Mouse (Mus musculus): ENCODE measurements at regions not wholly inside any gene's neighbourhood (a gene's known extent, or its start where the extent isn't known, plus 50 kb on each side); places are given as distances from the start of the nearest gene placed in this dataset.
A peak's percentile ranks its signal among the peaks of the same experiment; 100 is the strongest.

GRCm38 (mm10) chr16:44633059-44633667 lies 74.5 kb upstream of the Boc start:
- Histone ChIP-seq H3K9ac (ENCODE audit: low read length) (no peak overlapping the region), H3K27me3 (ENCODE audit: control insufficient read depth, insufficient read depth, low read length) (no peaks in the 10 kb centered on the region), H3K4me2 (ENCODE audit: low read depth, low read length, severe bottlenecking) (no peak overlapping the region), H3K27ac (ENCODE audit: low read depth, low read length) (no peak overlapping the region), H3K36me3 (ENCODE audit: control insufficient read depth, insufficient read depth, low read length) (no peaks in the 10 kb centered on the region), H3K9me3 (ENCODE audit: control insufficient read depth, low read length) (no peaks in the 10 kb centered on the region), H3K4me3 (ENCODE audit: low read depth, low read length) (no peak overlapping the region), H3K4me1 (replicated peaks; ENCODE audit: control insufficient read depth, insufficient read depth, low read length) (peaks cover 4% of the 10 kb centered on the region; the same call in 1 of the 2 replicates)
- ATAC-seq (replicated peaks; ENCODE audit: low FRiP score) (peak; percentile 57; the same call in 1 of the 2 replicates), DNase-seq (ENCODE audit: low spot score) (no peak)
- WGBS, result 55% methylated on average over 9 of the region's 9 CpGs

- H3K9me3 ChIP-seq (ENCODE audit: control insufficient read depth, low read length), result no peaks in the 10 kb centered on the region
- no peaks in the 10 kb centered on the region for H3K36me3 ChIP-seq (ENCODE audit: control insufficient read depth, insufficient read depth, low read length)
- WGBS, result 36% methylated on average over 9 of the region's 9 CpGs
- H3K4me1 ChIP-seq (replicated peaks; ENCODE audit: control insufficient read depth, insufficient read depth, low read length), result peaks cover 4% of the 10 kb centered on the region; the same call in 1 of the 2 replicates
- no peaks in the 10 kb centered on the region for H3K27me3 ChIP-seq (ENCODE audit: control insufficient read depth, insufficient read depth, low read length)
- no peak overlapping the region for H3K9ac ChIP-seq (ENCODE audit: low read length)
- no peak overlapping the region for H3K4me3 ChIP-seq (ENCODE audit: low read depth, low read length)
- peak overlapping the region; percentile 51; the same call in 1 of the 2 replicates for H3K27ac ChIP-seq (ENCODE audit: low read depth, low read length)
- DNase-seq (ENCODE audit: low spot score) (peak; percentile 56), ATAC-seq (replicated peaks; ENCODE audit: low FRiP score) (peak; percentile 72; the same call in 1 of the 2 replicates)
- H3K4me2 ChIP-seq (ENCODE audit: low read depth, low read length, severe bottlenecking), result no peak overlapping the region
Measured at GRCm38 (mm10) chr16:44632330-44633058, 73.8 kb upstream of the Boc start.

GRCm38 (mm10) chr16:44631357-44632053 lies 72.8 kb upstream of the Boc start:
- ATAC-seq (replicated peaks; ENCODE audit: low FRiP score), result no peak
- DNase-seq (ENCODE audit: low spot score), result no peak

GRCm38 (mm10) chr16:44630861-44631260 lies 72.2 kb upstream of the Boc start:
- 89% methylated on average over 9 of the region's 9 CpGs for WGBS
- Histone ChIP-seq H3K4me2 (ENCODE audit: low read depth, low read length, severe bottlenecking) (no peak overlapping the region), H3K4me1 (replicated peaks; ENCODE audit: control insufficient read depth, insufficient read depth, low read length) (peaks cover 4% of the 10 kb centered on the region; the same call in 1 of the 2 replicates), H3K36me3 (ENCODE audit: control insufficient read depth, insufficient read depth, low read length) (no peaks in the 10 kb centered on the region), H3K27me3 (ENCODE audit: control insufficient read depth, insufficient read depth, low read length) (no peaks in the 10 kb centered on the region), H3K9ac (ENCODE audit: low read length) (no peak overlapping the region), H3K9me3 (ENCODE audit: control insufficient read depth, low read length) (no peaks in the 10 kb centered on the region), H3K27ac (ENCODE audit: low read depth, low read length) (no peak overlapping the region), H3K4me3 (ENCODE audit: low read depth, low read length) (no peak overlapping the region)
- DNase-seq (ENCODE audit: low spot score) (no peak), ATAC-seq (replicated peaks; ENCODE audit: low FRiP score) (no peak)

More at GRCm38 (mm10) chr16:44631357-44632053, 72.8 kb upstream of the Boc start:
- Histone ChIP-seq H3K27me3 (ENCODE audit: control insufficient read depth, insufficient read depth, low read length) (no peaks in the 10 kb centered on the region), H3K9ac (ENCODE audit: low read length) (no peak overlapping the region), H3K27ac (ENCODE audit: low read depth, low read length) (peak overlapping the region; percentile 51; the same call in 1 of the 2 replicates), H3K4me3 (ENCODE audit: low read depth, low read length) (no peak overlapping the region), H3K4me1 (replicated peaks; ENCODE audit: control insufficient read depth, insufficient read depth, low read length) (peaks cover 4% of the 10 kb centered on the region; the same call in 1 of the 2 replicates), H3K36me3 (ENCODE audit: control insufficient read depth, insufficient read depth, low read length) (no peaks in the 10 kb centered on the region), H3K4me2 (ENCODE audit: low read depth, low read length, severe bottlenecking) (no peak overlapping the region), H3K9me3 (ENCODE audit: control insufficient read depth, low read length) (no peaks in the 10 kb centered on the region)
- WGBS, result 82% methylated on average over 4 of the region's 4 CpGs

- H3K4me3 ChIP-seq (ENCODE audit: low read depth, low read length), result no peak overlapping the region
- ATAC-seq (replicated peaks; ENCODE audit: low FRiP score), result no peak
- peaks cover 4% of the 10 kb centered on the region; the same call in 1 of the 2 replicates for H3K4me1 ChIP-seq (replicated peaks; ENCODE audit: control insufficient read depth, insufficient read depth, low read length)
- no peak overlapping the region for H3K4me2 ChIP-seq (ENCODE audit: low read depth, low read length, severe bottlenecking)
- no peaks in the 10 kb centered on the region for H3K9me3 ChIP-seq (ENCODE audit: control insufficient read depth, low read length)
- no peaks in the 10 kb centered on the region for H3K36me3 ChIP-seq (ENCODE audit: control insufficient read depth, insufficient read depth, low read length)
- no peak overlapping the region for H3K27ac ChIP-seq (ENCODE audit: low read depth, low read length)
- H3K9ac ChIP-seq (ENCODE audit: low read length), result no peak overlapping the region
- 84% methylated on average over 9 of the region's 9 CpGs for WGBS
- H3K27me3 ChIP-seq (ENCODE audit: control insufficient read depth, insufficient read depth, low read length), result no peaks in the 10 kb centered on the region
- DNase-seq (ENCODE audit: low spot score), result no peak
Measured at GRCm38 (mm10) chr16:44630426-44630825, 71.7 kb upstream of the Boc start.

- no peak overlapping the region for H3K27ac ChIP-seq (ENCODE audit: low read depth, low read length)
- H3K4me2 ChIP-seq (ENCODE audit: low read depth, low read length, severe bottlenecking), result no peak overlapping the region
- H3K36me3 ChIP-seq (ENCODE audit: control insufficient read depth, insufficient read depth, low read length), result no peaks in the 10 kb centered on the region
- H3K4me3 ChIP-seq (ENCODE audit: low read depth, low read length), result no peak overlapping the region
- no peak overlapping the region for H3K9ac ChIP-seq (ENCODE audit: low read length)
- 78% methylated on average over 8 of the region's 8 CpGs for WGBS
- H3K9me3 ChIP-seq (ENCODE audit: control insufficient read depth, low read length), result no peaks in the 10 kb centered on the region
- H3K4me1 ChIP-seq (replicated peaks; ENCODE audit: control insufficient read depth, insufficient read depth, low read length), result peaks cover 4% of the 10 kb centered on the region; the same call in 1 of the 2 replicates
- no peak for ATAC-seq (replicated peaks; ENCODE audit: low FRiP score)
- H3K27me3 ChIP-seq (ENCODE audit: control insufficient read depth, insufficient read depth, low read length), result no peaks in the 10 kb centered on the region
- no peak for DNase-seq (ENCODE audit: low spot score)
Measured at GRCm38 (mm10) chr16:44629296-44630275, 70.9 kb upstream of the Boc start.

GRCm38 (mm10) chr16:44625871-44626293 lies 67.2 kb upstream of the Boc start:
- no peak overlapping the region for H3K4me2 ChIP-seq (ENCODE audit: low read depth, low read length, severe bottlenecking)
- DNase-seq (ENCODE audit: low spot score) (no peak), ATAC-seq (replicated peaks; ENCODE audit: low FRiP score) (no peak)
- H3K4me3 ChIP-seq (ENCODE audit: low read depth, low read length), result no peak overlapping the region
- H3K27me3 ChIP-seq (ENCODE audit: control insufficient read depth, insufficient read depth, low read length), result no peaks in the 10 kb centered on the region
- H3K27ac ChIP-seq (ENCODE audit: low read depth, low read length), result no peak overlapping the region
- no peaks in the 10 kb centered on the region for H3K9me3 ChIP-seq (ENCODE audit: control insufficient read depth, low read length)
- no peak overlapping the region for H3K9ac ChIP-seq (ENCODE audit: low read length)
- WGBS, result 91% methylated on average over 3 of the region's 3 CpGs
- no peaks in the 10 kb centered on the region for H3K36me3 ChIP-seq (ENCODE audit: control insufficient read depth, insufficient read depth, low read length)
- H3K4me1 ChIP-seq (replicated peaks; ENCODE audit: control insufficient read depth, insufficient read depth, low read length), result no peaks in the 10 kb centered on the region

Data from forebrain, embryonic 11.5 days (tissue).